Mouse (Mus musculus): ENCODE data around the gene Spem2. TPM values are rescaled to one million over a fixed set of nuclear protein-coding genes. Genes with fewer than 3 reads are reported as not detected.

Spem2 gene
- total RNA-seq, 2 experiments from 2014 or later, result not detected

Other genes starting within 250 kb of the Spem2 start
- gene Wrap53, start 238.2 kb downstream of the Spem2 start, total RNA-seq (2021), result 10 to 100 TPM in 1 of 2 experiments, 1 to 10 TPM in 1; 7.7 to 10.6 TPM
- 10 to 100 TPM; 31.4 to 31.8 TPM for gene Trp53, start 238.1 kb downstream of the Spem2 start, total RNA-seq (2021)
- gene Atp1b2, start 212.5 kb downstream of the Spem2 start, total RNA-seq (2021), result 100 to 1,000 TPM; 456 to 463 TPM
- gene Shbg, start 200.6 kb downstream of the Spem2 start, total RNA-seq (2021), result not detected
- 10 to 100 TPM; 15.0 to 17.1 TPM for gene Sat2, start 196.4 kb downstream of the Spem2 start, total RNA-seq (2021)
- gene Fxr2, start 185.5 kb downstream of the Spem2 start, total RNA-seq (2021), result 100 to 1,000 TPM in 1 of 2 experiments, 10 to 100 TPM in 1; 99.2 to 103 TPM
- gene Sox15, start 163.2 kb downstream of the Spem2 start, total RNA-seq (2021), result not detected
- 10 to 100 TPM; 85.9 to 89.9 TPM for gene Mpdu1, start 155.8 kb downstream of the Spem2 start, total RNA-seq (2021)
- 10 to 100 TPM in 1 of 2 experiments, 1 to 10 TPM in 1; 8.4 to 11.5 TPM for gene Cd68, start 152.3 kb downstream of the Spem2 start, total RNA-seq (2021)
- 100 to 1,000 TPM; 492 to 501 TPM for gene Eif4a1, start 146.0 kb downstream of the Spem2 start, total RNA-seq (2021)
- gene Senp3, start 136.4 kb downstream of the Spem2 start, total RNA-seq (2021), result 10 to 100 TPM; 88.0 to 98.7 TPM
- gene Tnfsf13, start 132.7 kb downstream of the Spem2 start, total RNA-seq (2021), result 1 to 10 TPM; 1.1 to 1.2 TPM
- gene Tnfsf12, start 122.6 kb downstream of the Spem2 start, total RNA-seq (2021), result 1 to 10 TPM; 6.7 to 8.3 TPM
- under 1 TPM; 0.69 to 0.76 TPM for gene Tnfsfm13, start 122.4 kb downstream of the Spem2 start, total RNA-seq (2021)
- gene Polr2a, start 59.8 kb downstream of the Spem2 start, total RNA-seq (2021), result 10 to 100 TPM; 55.6 to 59.4 TPM
- gene Slc35g3, start 56.5 kb downstream of the Spem2 start, total RNA-seq (2021), result under 1 TPM in 1 of 2 experiments, not detected in 1; 0.22 TPM
- gene Zbtb4, start 52.6 kb downstream of the Spem2 start, total RNA-seq (2021), result 10 to 100 TPM; 69.7 to 72.8 TPM
- 1 to 10 TPM; 1.1 to 1.6 TPM for gene Chrnb1, start 22.5 kb downstream of the Spem2 start, total RNA-seq (2021)
- gene Fgf11, start 16.6 kb downstream of the Spem2 start, total RNA-seq (2021), result 10 to 100 TPM; 26.8 to 26.9 TPM
- gene Tmem102, start 12.8 kb downstream of the Spem2 start, total RNA-seq (2021), result not detected
- not detected for gene Gm39566, start 3.2 kb downstream of the Spem2 start, total RNA-seq (2021)
- gene Spem1, start 3.7 kb upstream of the Spem2 start, total RNA-seq (2021), result under 1 TPM; 0.34 to 0.54 TPM
- gene Nlgn2, start 19.3 kb upstream of the Spem2 start, total RNA-seq (2021), result 100 to 1,000 TPM; 227 to 245 TPM
- gene Tmem256, start 20.0 kb upstream of the Spem2 start, total RNA-seq (2021), result 100 to 1,000 TPM; 148 to 153 TPM
- gene Plscr3, start 27.9 kb upstream of the Spem2 start, total RNA-seq (2021), result 10 to 100 TPM; 31.2 to 37.7 TPM
- gene Tnk1, start 40.3 kb upstream of the Spem2 start, total RNA-seq (2021), result under 1 TPM in 1 of 2 experiments, not detected in 1; 0.25 TPM
- gene Tmem95, start 59.6 kb upstream of the Spem2 start, total RNA-seq (2021), result not detected
- under 1 TPM; 0.85 TPM for gene Kctd11, start 62.9 kb upstream of the Spem2 start, total RNA-seq (2021)
- under 1 TPM; 0.16 to 0.21 TPM for gene Acap1, start 77.1 kb upstream of the Spem2 start, total RNA-seq (2021)
- 1 to 10 TPM; 2.4 to 2.5 TPM for gene 2810408A11Rik, start 82.5 kb upstream of the Spem2 start, total RNA-seq (2021)
- 100 to 1,000 TPM; 127 to 146 TPM for gene Neurl4, start 82.6 kb upstream of the Spem2 start, total RNA-seq (2021)
- gene Gps2, start 95.4 kb upstream of the Spem2 start, total RNA-seq (2021), result 10 to 100 TPM; 27.8 to 30.2 TPM
- gene Eif5a, start 103.5 kb upstream of the Spem2 start, total RNA-seq (2021), result 100 to 1,000 TPM; 479 to 501 TPM
- 1 to 10 TPM; 9.2 to 9.5 TPM for gene Ybx2, start 117.3 kb upstream of the Spem2 start, total RNA-seq (2021)
- gene Slc2a4, start 129.7 kb upstream of the Spem2 start, total RNA-seq (2021), result 1 to 10 TPM; 1.7 to 2.0 TPM
- gene Cldn7, start 146.3 kb upstream of the Spem2 start, total RNA-seq (2021), result not detected
- gene Ctdnep1, start 162.7 kb upstream of the Spem2 start, total RNA-seq (2021), result 100 to 1,000 TPM; 101 to 105 TPM
- gene Elp5, start 164.1 kb upstream of the Spem2 start, total RNA-seq (2021), result 10 to 100 TPM; 98.0 to 99.5 TPM
- 100 to 1,000 TPM; 256 to 267 TPM for gene Gabarap, start 172.7 kb upstream of the Spem2 start, total RNA-seq (2021)
- gene Phf23, start 177.3 kb upstream of the Spem2 start, total RNA-seq (2021), result 10 to 100 TPM; 40.1 to 43.7 TPM
- 10 to 100 TPM; 26.1 to 38.9 TPM for gene Dvl2, start 182.1 kb upstream of the Spem2 start, total RNA-seq (2021)
- 10 to 100 TPM; 55.7 to 57.6 TPM for gene Acadvl, start 196.9 kb upstream of the Spem2 start, total RNA-seq (2021)
- gene Dlg4, start 198.5 kb upstream of the Spem2 start, total RNA-seq (2021), result 100 to 1,000 TPM; 705 to 717 TPM
- 1 to 10 TPM; 1.2 to 1.3 TPM for gene Asgr1, start 235.6 kb upstream of the Spem2 start, total RNA-seq (2021)

All from layer of hippocampus, postnatal 10 days (tissue).